Mouse (Mus musculus) limb, embryonic 10.5 days (tissue): ENCODE results near the gene Chd8. TPM values are rescaled to one million over a fixed set of nuclear protein-coding genes. Genes with fewer than 3 reads are reported as not detected.
"Not testable (repeated sequence)": the region's sequence is repeated elsewhere in the genome, so short reads cannot be mapped to it uniquely, and the experiment has no call there.

ENCODE experiments used
- DNase-seq: peaks from one replicate; pipeline ENCODE4 v3.0.0-alpha.2; 2017; ENCODE audit warnings: low spot score
- H3K27ac ChIP-seq: fragments of 300-500 bp; sonication (generic); 2 replicates; pipeline ENCODE4 v1.5.1; 2016; ENCODE audit warnings: mild to moderate bottlenecking
- H3K27me3 ChIP-seq: fragments of 300-500 bp; sonication (generic); 2 replicates; pipeline ENCODE4 v1.6.1; 2016; ENCODE audit warnings: low read depth, mild to moderate bottlenecking; ENCODE audit not compliant: poor library complexity, severe bottlenecking
- H3K36me3 ChIP-seq: fragments of 300-500 bp; sonication (generic); 2 replicates; pipeline ENCODE4 v1.6.1; 2016; ENCODE audit warnings: mild to moderate bottlenecking, moderate library complexity
- H3K4me1 ChIP-seq: fragments of 300-500 bp; sonication (generic); 2 replicates; pipeline ENCODE4 v1.6.1; 2016
- H3K4me3 ChIP-seq: fragments of 300-500 bp; sonication (generic); 2 replicates; pipeline ENCODE4 v1.5.1; 2016; ENCODE audit warnings: mild to moderate bottlenecking, moderate library complexity
- H3K9me3 ChIP-seq: fragments of 300-500 bp; sonication (generic); replicated peaks from 2 replicates; pipeline ENCODE4 v1.6.1; 2016; ENCODE audit warnings: mild to moderate bottlenecking
- WGBS: fragments of 180-500 bp; shearing (Covaris S2); methylation state at CpG from one replicate; pipeline ENCODE4 v1.1.7; 2016; 5-methylcytosine and 5-hydroxymethylcytosine counted together
- polyA plus RNA-seq: library from polyadenylated mRNA; unstranded; fragments of >200 nt; fragmentation: Nextera tagmentation; extraction: Ambion mirVana; gene quantifications from 2 replicates; pipeline ENCODE4 v1.2.1, GENCODE M21; 2016

The Chd8 gene
- polyA plus RNA-seq: 43.9 and 49.6 TPM in 2 replicates

- Histone ChIP-seq H3K27me3 (no peaks in the 10 kb centered on the region), H3K27ac (peak within 1 kb of the TSS; percentile 93), H3K36me3 (0 out of 2 replicates have a peak, but pooled peaks cover 7% of the 10 kb centered on the region), H3K4me3 (peak within 1 kb of the TSS; percentile 93), H3K4me1 (peaks cover 5% of the 10 kb centered on the region), H3K9me3 (no peaks in the 10 kb centered on the region)
- DNase-seq: peak; percentile 98
- under 1% methylated on average over 54 of the region's 54 CpGs for WGBS
Measured at GRCm38 (mm10) chr14:52257484-52258213, at the start of gene Chd8. TSS of gene Chd8 (minus strand) at chr14:52257780.

- H3K27ac ChIP-seq: no peak overlapping the region
- no peak for DNase-seq
- H3K27me3 ChIP-seq: no peaks in the 10 kb centered on the region
- H3K36me3 ChIP-seq: peaks cover 29% of the 10 kb centered on the region
- WGBS: 96% methylated on average over 2 of the region's 2 CpGs
- H3K4me1 ChIP-seq: peaks cover 6% of the 10 kb centered on the region
- H3K9me3 ChIP-seq: no peaks in the 10 kb centered on the region
- H3K4me3 ChIP-seq: no peak overlapping the region
Measured at GRCm38 (mm10) chr14:52306100-52306499, 48.5 kb upstream of the Chd8 start.

DNA sequence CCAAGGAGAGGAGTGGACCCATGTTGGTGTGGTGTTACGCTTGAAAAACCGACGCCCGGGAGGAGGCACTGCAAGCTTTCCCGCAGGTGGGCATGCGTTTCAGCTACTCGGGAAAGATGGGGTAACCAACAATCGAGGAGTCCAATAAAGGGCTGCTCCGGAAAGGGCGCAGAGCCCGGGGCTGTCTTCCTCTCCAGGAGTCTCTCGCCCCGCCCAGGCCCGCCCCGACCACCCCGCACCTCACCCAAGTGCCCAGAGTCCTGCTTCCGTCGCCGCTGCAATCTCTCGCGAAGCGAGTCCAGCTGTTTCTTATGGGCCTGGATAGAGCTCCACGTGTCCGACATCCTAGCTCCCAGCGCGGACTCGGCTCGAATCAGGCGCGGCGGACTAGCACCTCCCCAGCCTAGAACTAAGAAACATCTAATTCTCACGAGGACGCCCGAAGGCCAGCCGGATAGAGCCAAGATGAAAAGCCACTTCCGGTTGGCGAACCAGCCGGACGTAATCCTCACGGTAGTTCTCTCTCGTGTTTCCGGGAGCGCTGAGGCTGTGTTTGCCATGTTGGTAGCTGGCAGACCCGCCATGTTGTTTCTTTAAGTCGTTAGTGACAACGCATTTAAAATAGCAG is 47.2 kb upstream of the Chd8 start, which contains the start of gene Mettl3:
Gene Mettl3, minus strand, starts transcription at position 485 of the 628 bp plus-strand sequence.
- Histone ChIP-seq H3K36me3 (peaks cover 28% of the 10 kb centered on the region), H3K4me3 (peak within 1 kb of the TSS; percentile 72), H3K9me3 (no peaks in the 10 kb centered on the region), H3K27ac (peak within 1 kb of the TSS; percentile 93), H3K4me1 (peaks cover 6% of the 10 kb centered on the region), H3K27me3 (no peaks in the 10 kb centered on the region)
- under 1% methylated on average over 46 of the region's 46 CpGs for whole genome bisulfite sequencing
- DNase-seq: peak; percentile 88

DNA sequence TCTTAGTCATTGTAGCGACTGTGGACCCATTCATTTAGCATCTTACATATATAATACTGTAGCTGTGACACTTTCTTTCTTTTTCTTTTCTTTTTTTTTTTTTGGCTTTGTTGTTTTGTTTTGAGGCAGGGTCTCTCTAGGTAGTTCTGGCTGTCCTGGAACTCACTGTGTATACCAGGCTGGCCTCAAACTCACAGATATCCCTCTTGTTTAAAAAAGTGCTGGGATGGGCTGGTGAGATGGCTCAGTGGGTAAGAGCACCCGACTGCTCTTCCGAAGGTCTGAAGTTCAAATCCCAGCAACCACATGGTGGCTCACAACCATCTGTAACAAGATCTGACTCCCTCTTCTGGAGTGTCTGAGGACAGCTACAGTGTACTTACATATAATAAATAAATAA is 45.9 kb upstream of the Chd8 start:
- H3K27me3 ChIP-seq, H3K9me3 ChIP-seq, H3K27ac ChIP-seq, DNase-seq, H3K4me1 ChIP-seq, H3K4me3 ChIP-seq: not testable (repeated sequence)
- 93% methylated on average over 3 of the region's 3 CpGs for WGBS
- peaks cover 30% of the 10 kb centered on the region for H3K36me3 ChIP-seq

DNA sequence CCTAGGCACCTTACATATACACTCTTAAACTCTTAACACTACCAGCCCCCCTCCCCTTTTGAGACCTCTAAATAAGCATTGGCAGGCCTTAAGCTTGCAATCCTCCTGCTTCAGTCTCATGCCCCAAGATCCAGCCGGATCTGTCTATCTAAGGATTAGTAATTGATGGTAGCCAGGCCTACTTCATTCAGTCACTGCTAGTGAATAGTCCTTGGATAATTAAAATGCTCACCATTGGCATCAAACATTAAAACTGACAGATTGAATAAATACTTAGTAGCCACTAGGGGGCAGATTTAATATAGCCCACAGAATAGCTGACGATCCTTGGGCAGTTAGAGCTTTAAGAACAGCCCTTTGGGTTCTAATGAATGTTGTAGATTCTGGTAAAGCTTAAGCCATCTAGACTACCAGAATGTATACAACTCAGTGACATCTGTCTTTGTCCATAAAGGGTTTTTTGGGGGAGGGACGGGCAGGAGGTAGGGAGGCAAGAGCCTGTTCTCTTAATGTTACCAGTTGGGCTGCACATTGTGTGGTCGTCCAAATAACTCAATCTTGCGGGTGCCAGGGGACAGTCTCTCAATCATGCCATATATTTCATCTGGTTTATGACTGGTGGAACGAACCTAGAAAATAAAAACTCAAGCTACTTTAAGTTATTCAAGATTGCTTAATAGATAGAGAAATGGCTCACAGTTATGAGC is 38.1 kb upstream of the Chd8 start:
- Histone ChIP-seq H3K27ac (no peak overlapping the region), H3K4me1 (no peaks in the 10 kb centered on the region), H3K4me3 (no peak overlapping the region), H3K36me3 (peaks cover 99% of the 10 kb centered on the region), H3K27me3 (no peaks in the 10 kb centered on the region), H3K9me3 (no peaks in the 10 kb centered on the region)
- WGBS: 80% methylated on average over 6 of the region's 6 CpGs
- DNase-seq: no peak

DNA sequence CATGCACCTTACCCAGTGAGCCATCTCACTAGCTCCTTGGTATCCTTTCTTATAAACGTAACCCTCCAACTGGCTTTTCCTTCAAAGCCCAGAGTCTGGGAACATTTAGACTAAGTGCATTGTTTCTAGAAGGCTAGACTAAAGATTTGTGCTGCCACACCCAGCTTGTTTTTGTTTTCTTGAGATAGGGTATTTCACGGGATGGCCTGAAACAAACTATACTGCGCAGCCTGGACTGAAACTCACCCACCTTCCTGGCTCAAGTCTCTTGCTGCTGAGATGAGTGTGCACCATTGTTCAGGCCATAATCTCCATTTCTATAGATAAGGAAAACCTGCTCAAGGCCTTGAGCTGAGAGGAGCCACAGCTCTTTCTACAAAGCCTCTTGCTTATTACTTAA is 26.6 kb upstream of the Chd8 start:
- H3K4me1 ChIP-seq: peaks cover 8% of the 10 kb centered on the region
- H3K36me3 ChIP-seq: peaks cover 50% of the 10 kb centered on the region
- H3K9me3 ChIP-seq: no peaks in the 10 kb centered on the region
- no peak overlapping the region for H3K27ac ChIP-seq
- 93% methylated on average over 3 of the region's 3 CpGs for WGBS
- no peak for DNase-seq
- no peaks in the 10 kb centered on the region for H3K27me3 ChIP-seq
- no peak overlapping the region for H3K4me3 ChIP-seq

DNA sequence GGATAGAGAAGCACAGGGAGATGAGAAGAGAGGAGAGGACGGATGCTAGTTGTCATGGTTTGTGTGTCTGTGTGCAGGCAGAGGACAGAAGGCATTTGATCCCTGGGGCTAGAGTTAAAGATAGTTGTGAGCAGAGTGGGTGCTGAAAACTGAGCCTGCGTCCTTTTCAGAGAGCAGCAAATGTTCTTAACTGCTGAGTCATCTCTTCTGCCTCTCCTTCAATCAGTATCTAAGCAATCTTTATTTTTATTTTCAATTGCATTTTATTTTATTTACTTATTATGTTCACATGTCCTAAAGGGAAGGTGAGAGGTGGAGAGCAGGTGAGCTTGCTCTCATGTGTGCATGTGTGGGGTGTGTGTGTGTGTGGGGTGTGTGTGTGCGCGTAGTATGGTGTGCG is 26.0 kb upstream of the Chd8 start:
- H3K36me3 ChIP-seq: peaks cover 45% of the 10 kb centered on the region
- no peaks in the 10 kb centered on the region for H3K27me3 ChIP-seq
- H3K9me3 ChIP-seq: no peaks in the 10 kb centered on the region
- WGBS: 97% methylated on average over 5 of the region's 5 CpGs
- H3K4me3 ChIP-seq: no peak overlapping the region
- DNase-seq: no peak
- H3K4me1 ChIP-seq: peaks cover 8% of the 10 kb centered on the region
- H3K27ac ChIP-seq: no peak overlapping the region

DNA sequence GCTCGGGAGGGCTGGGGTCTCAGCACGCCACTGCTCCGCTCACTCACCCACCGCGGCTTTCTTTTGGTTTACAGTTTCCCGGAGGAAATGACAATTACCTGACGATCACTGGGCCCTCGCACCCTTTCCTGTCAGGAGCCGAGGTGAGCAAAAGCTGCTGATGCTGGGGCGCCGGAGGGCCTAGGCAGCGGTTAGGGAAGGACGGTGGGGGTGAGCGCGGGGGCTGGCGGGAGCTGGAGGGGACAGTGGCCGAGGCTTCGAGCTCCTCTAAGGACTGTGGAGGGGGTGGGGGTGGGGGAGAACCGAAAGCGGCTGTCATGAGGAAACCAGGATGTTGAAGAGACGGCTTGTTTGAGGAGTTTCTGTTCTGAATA is 22.2 kb upstream of the Chd8 start:
- Histone ChIP-seq H3K27me3 (no peaks in the 10 kb centered on the region), H3K4me3 (peak overlapping the region; percentile 95), H3K36me3 (peaks cover 17% of the 10 kb centered on the region), H3K4me1 (peaks cover 8% of the 10 kb centered on the region), H3K9me3 (no peaks in the 10 kb centered on the region), H3K27ac (peak overlapping the region; percentile 87)
- no peak for DNase-seq
- 1% methylated on average over 21 of the region's 21 CpGs for WGBS

DNA sequence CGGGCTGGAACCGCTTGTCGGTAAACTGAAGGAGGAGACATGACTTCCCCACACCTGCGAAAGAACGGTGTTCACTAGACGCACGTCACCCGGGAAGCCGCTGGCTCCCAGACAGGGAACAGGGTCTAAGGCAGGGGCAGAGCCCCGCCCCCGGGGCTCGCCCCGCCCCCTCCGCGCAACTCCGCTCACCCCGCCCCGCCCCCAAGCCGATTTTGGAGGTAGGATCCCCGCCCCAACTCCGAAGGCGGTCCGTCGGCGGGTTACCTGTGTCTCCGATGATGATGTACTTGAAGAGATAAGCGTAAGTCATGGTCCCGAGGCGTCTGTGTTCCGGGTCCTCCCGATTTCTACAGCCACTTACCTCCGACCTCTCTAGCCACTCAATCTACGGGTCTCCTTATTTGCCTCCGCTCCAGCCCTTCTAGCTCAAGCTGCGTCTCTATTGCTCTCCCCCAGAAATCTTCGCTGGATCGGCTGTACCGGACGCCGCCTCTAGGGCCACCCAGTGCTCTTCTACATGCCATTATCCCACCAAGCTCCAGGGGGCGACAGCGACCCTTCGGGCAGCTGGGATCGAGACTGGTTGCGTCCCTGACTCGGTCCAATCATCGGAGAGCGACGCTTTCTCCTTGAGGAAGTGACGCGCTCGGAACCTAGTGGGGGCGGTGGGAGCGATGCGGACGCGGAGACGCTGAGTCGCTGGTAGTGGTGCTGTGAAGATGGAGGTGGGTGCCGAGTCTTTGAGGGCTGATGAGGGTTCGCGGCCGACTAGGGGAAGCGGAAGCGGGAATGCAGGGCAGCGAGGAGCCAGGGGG is 21.6 kb upstream of the Chd8 start, which contains the start of the genes Tox4 and Rab2b:
Gene Tox4, plus strand, starts transcription at position 215 of the 815 bp plus-strand sequence.
Gene Rab2b, minus strand, starts transcription at position 614 of the 815 bp plus-strand sequence.
- peaks cover 8% of the 10 kb centered on the region for H3K4me1 ChIP-seq
- no peaks in the 10 kb centered on the region for H3K27me3 ChIP-seq
- H3K27ac ChIP-seq: peak within 1 kb of the TSS; percentile 87
- WGBS: under 1% methylated on average over 66 of the region's 66 CpGs
- DNase-seq: peak; percentile 98
- H3K36me3 ChIP-seq: peaks cover 20% of the 10 kb centered on the region
- peak within 1 kb of the TSS; percentile 95 for H3K4me3 ChIP-seq
- H3K9me3 ChIP-seq: no peaks in the 10 kb centered on the region

DNA sequence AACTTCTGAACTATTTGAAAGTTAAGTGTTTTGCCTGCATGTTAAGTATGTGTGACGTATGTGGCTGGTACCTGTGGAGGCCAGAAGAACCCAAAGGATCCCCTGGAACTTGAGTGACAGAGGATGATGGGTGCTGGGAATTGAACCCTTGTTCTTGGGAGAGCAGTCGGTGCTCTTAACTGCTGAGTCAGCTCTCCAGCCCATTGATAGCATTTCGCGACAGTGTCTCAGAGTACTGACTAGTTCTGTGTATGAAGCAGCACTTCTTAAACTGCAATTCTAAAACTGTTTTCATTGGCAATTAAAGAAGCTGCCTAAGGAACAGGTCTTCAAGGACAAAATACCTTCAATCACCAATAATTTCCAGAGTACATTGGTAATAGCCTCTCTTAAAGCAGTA is 19.6 kb upstream of the Chd8 start:
- 89% methylated on average over 4 of the region's 4 CpGs for WGBS
- Histone ChIP-seq H3K4me3 (no peak overlapping the region), H3K4me1 (peaks cover 8% of the 10 kb centered on the region), H3K27ac (no peak overlapping the region), H3K36me3 (peaks cover 25% of the 10 kb centered on the region), H3K9me3 (no peaks in the 10 kb centered on the region), H3K27me3 (no peaks in the 10 kb centered on the region)
- DNase-seq: no peak

DNA sequence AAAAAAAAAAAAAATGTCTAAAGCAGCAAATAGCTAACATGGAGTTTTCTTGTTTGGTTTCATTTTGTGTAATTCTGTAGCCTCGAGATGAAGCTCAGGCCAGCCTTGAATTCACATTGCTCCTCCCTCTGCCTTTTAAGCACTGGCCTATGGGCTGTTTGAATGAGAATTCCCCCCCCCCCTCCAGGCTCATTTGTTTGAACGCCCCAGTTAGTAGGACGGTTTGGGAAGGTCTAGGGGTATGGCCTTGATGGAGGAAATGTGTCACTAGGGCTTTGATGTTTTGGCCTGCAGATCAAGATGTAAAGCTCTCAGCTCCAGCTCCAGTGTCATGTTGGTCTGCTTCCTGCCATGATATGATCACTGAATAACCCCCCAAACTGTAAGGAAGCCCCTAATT is 15.2 kb upstream of the Chd8 start:
- no peak overlapping the region for H3K4me3 ChIP-seq
- WGBS: 70% methylated on average over 3 of the region's 3 CpGs
- no peaks in the 10 kb centered on the region for H3K9me3 ChIP-seq
- H3K27ac ChIP-seq: no peak overlapping the region
- no peak for DNase-seq
- H3K4me1 ChIP-seq: no peaks in the 10 kb centered on the region
- H3K36me3 ChIP-seq: peaks cover 36% of the 10 kb centered on the region
- H3K27me3 ChIP-seq: no peaks in the 10 kb centered on the region
